Mouse (Mus musculus) MEL (cell line): ENCODE results near the gene A730061H03Rik. TPM values are rescaled to one million over a fixed set of nuclear protein-coding genes. Genes with fewer than 3 reads are reported as not detected.

Source experiments
- DNase-seq: peaks from one replicate; pipeline ENCODE4 v3.0.0; 2011; ENCODE audit warnings: low read depth, low spot score
- H3K27ac ChIP-seq: 2 replicates; pipeline ENCODE4 v1.5.1; 2012; ENCODE audit warnings: low read depth, mild to moderate bottlenecking, control low read depth, low read length, moderate library complexity; ENCODE audit not compliant: control insufficient read depth
- H3K27me3 ChIP-seq, 2 experiments: fragments of 150-350 bp in 1 of 2; sonication (generic) in 1 of 2; 2 replicates each; pipeline ENCODE4 v1.6.1; 2012; ENCODE audit warnings: low read length in 2 of 2, mild to moderate bottlenecking in 2 of 2, improper control_type of control experiment in 1 of 2, moderate library complexity in 1 of 2; ENCODE audit not compliant: insufficient read depth in 2 of 2, control insufficient read depth in 1 of 2
- H3K36me3 ChIP-seq, 2 experiments: 2 replicates each; pipeline ENCODE4 v1.6.1; 2012 to 2014; ENCODE audit warnings: low read length in 2 of 2, improper control_type of control experiment in 1 of 2, inconsistent platforms in 1 of 2, mild to moderate bottlenecking in 1 of 2; ENCODE audit not compliant: insufficient read depth in 2 of 2, control insufficient read depth in 1 of 2
- H3K4me1 ChIP-seq, 2 experiments: fragments of 150-350 bp in 1 of 2; sonication (generic) in 1 of 2; 2 replicates each; pipeline ENCODE4 v1.6.1; 2012; ENCODE audit warnings: low read length in 2 of 2, improper control_type of control experiment in 1 of 2, mild to moderate bottlenecking in 1 of 2; ENCODE audit not compliant: insufficient read depth in 2 of 2, control insufficient read depth in 1 of 2
- H3K4me3 ChIP-seq, 2 experiments: fragments of 150-350 bp in 1 of 2; sonication (generic) in 1 of 2; 2 replicates each; pipeline ENCODE4 v1.5.1; 2012; ENCODE audit warnings: low read depth in 2 of 2, low read length in 2 of 2, mild to moderate bottlenecking in 2 of 2, moderate library complexity in 2 of 2, control low read depth in 1 of 2, improper control_type of control experiment in 1 of 2; ENCODE audit not compliant: control insufficient read depth in 1 of 2, insufficient read depth in 1 of 2
- H3K79me2 ChIP-seq: 2 replicates; pipeline ENCODE4 v1.6.1; 2012; ENCODE audit warnings: mild to moderate bottlenecking, low read length, moderate library complexity; ENCODE audit not compliant: control insufficient read depth, poor library complexity, insufficient read depth
- H3K9ac ChIP-seq: 2 replicates; pipeline ENCODE4 v1.6.1; 2012; ENCODE audit warnings: low read depth, mild to moderate bottlenecking, control low read depth, low read length, moderate library complexity; ENCODE audit not compliant: control insufficient read depth, poor library complexity, severe bottlenecking
- H3K9me3 ChIP-seq: fragments of 150-350 bp; sonication (generic); replicated peaks from 2 replicates; pipeline ENCODE4 v1.6.1; 2012; ENCODE audit warnings: mild to moderate bottlenecking, low read length, improper control_type of control experiment, moderate library complexity; ENCODE audit not compliant: insufficient read depth
- BHLHE40 ChIP-seq: IDR thresholded peaks from 2 replicates; pipeline ENCODE4 v1.6.1; 2012; ENCODE audit warnings: low read depth, mild to moderate bottlenecking, inconsistent platforms, low read length, improper control_type of control experiment, borderline replicate concordance
- CHD1 ChIP-seq: IDR thresholded peaks from 2 replicates; pipeline ENCODE4 v1.6.1; 2012; ENCODE audit warnings: low read depth, mild to moderate bottlenecking, inconsistent platforms, low read length, improper control_type of control experiment
- CHD2 ChIP-seq: IDR thresholded peaks from 2 replicates; pipeline ENCODE4 v1.6.1; 2011; ENCODE audit warnings: low read length, improper control_type of control experiment
- CTCF ChIP-seq, 3 experiments: IDR thresholded peaks in 2 of 3; conservative IDR thresholded peaks in 1 of 3; 2 replicates each; pipeline ENCODE4 v1.5.1; 2011 to 2012; ENCODE audit warnings: low read length in 3 of 3, low read depth in 2 of 3, mild to moderate bottlenecking in 2 of 3, improper control_type of control experiment in 1 of 3, inconsistent platforms in 1 of 3, mixed read lengths in 1 of 3, moderate library complexity in 1 of 3; ENCODE audit not compliant: control insufficient read depth in 1 of 3, insufficient read depth in 1 of 3, poor library complexity in 1 of 3, severe bottlenecking in 1 of 3
- E2F4 ChIP-seq: IDR thresholded peaks from 2 replicates; pipeline ENCODE4 v1.6.1; 2011; ENCODE audit warnings: low read depth, low read length, improper control_type of control experiment, borderline replicate concordance
- ELF1 ChIP-seq: IDR thresholded peaks from 2 replicates; pipeline ENCODE4 v1.6.1; 2014; ENCODE audit warnings: low read depth, mild to moderate bottlenecking, inconsistent platforms, low read length, improper control_type of control experiment, moderate library complexity
- EP300 ChIP-seq, 2 experiments: IDR thresholded peaks; 2 replicates each; pipeline ENCODE4 v1.6.1; 2011; ENCODE audit warnings: improper control_type of control experiment in 2 of 2, low read length in 2 of 2, low read depth in 1 of 2, mild to moderate bottlenecking in 1 of 2
- ETS1 ChIP-seq: IDR thresholded peaks from 2 replicates; pipeline ENCODE4 v1.6.1; 2012; ENCODE audit warnings: low read depth, mild to moderate bottlenecking, inconsistent platforms, low read length, improper control_type of control experiment, moderate library complexity
- GATA1 ChIP-seq: IDR thresholded peaks from 2 replicates; pipeline ENCODE4 v1.6.1; 2011; ENCODE audit warnings: low read depth, low read length, improper control_type of control experiment
- HCFC1 ChIP-seq: IDR thresholded peaks from 2 replicates; pipeline ENCODE4 v1.6.1; 2012; ENCODE audit warnings: low read depth, mild to moderate bottlenecking, inconsistent platforms, low read length, improper control_type of control experiment, moderate library complexity
- MAFK ChIP-seq: IDR thresholded peaks from 2 replicates; pipeline ENCODE4 v1.6.1; 2011; ENCODE audit warnings: low read depth, mild to moderate bottlenecking, low read length, improper control_type of control experiment, borderline replicate concordance
- MAX ChIP-seq: IDR thresholded peaks from 2 replicates; pipeline ENCODE4 v1.6.1; 2011; ENCODE audit warnings: low read length, improper control_type of control experiment
- MAZ ChIP-seq: IDR thresholded peaks from 2 replicates; pipeline ENCODE4 v1.6.1; 2012; ENCODE audit warnings: low read depth, mild to moderate bottlenecking, inconsistent platforms, low read length, improper control_type of control experiment
- MEF2A ChIP-seq: IDR thresholded peaks from 2 replicates; pipeline ENCODE4 v1.6.1; 2014; ENCODE audit warnings: low read depth, mild to moderate bottlenecking, inconsistent platforms, low read length, improper control_type of control experiment; ENCODE audit not compliant: poor library complexity, insufficient replicate concordance, severe bottlenecking; ENCODE audit errors: extremely low read depth
- MXI1 ChIP-seq: IDR thresholded peaks from 2 replicates; pipeline ENCODE4 v1.6.1; 2011; ENCODE audit warnings: mild to moderate bottlenecking, low read depth, low read length, improper control_type of control experiment
- MYB ChIP-seq: IDR thresholded peaks from 2 replicates; pipeline ENCODE4 v1.6.1; 2011; ENCODE audit warnings: mild to moderate bottlenecking, low read depth, low read length, improper control_type of control experiment
- MYC ChIP-seq: IDR thresholded peaks from 2 replicates; pipeline ENCODE4 v1.6.1; 2011; ENCODE audit warnings: low read depth, mild to moderate bottlenecking, low read length, improper control_type of control experiment, moderate library complexity
- NELFE ChIP-seq: IDR thresholded peaks from 2 replicates; pipeline ENCODE4 v1.6.1; 2011; ENCODE audit warnings: low read depth, low read length, improper control_type of control experiment
- POLR2A ChIP-seq, 2 experiments: IDR thresholded peaks; 2 replicates each; pipeline ENCODE4 v1.6.1; 2011 to 2012; ENCODE audit warnings: low read length in 2 of 2, mild to moderate bottlenecking in 2 of 2, control low read depth in 1 of 2, improper control_type of control experiment in 1 of 2, low read depth in 1 of 2, moderate library complexity in 1 of 2; ENCODE audit not compliant: control insufficient read depth in 1 of 2, insufficient read depth in 1 of 2, poor library complexity in 1 of 2
- POLR2AphosphoS2 ChIP-seq: IDR thresholded peaks from 2 replicates; pipeline ENCODE4 v1.6.1; 2011; ENCODE audit warnings: low read length, improper control_type of control experiment
- POLR2AphosphoS5 ChIP-seq: IDR thresholded peaks from 2 replicates; pipeline ENCODE4 v1.6.1; 2012; ENCODE audit warnings: low read depth, borderline replicate concordance, mild to moderate bottlenecking, inconsistent platforms, low read length, moderate library complexity, mixed read lengths
- RCOR1 ChIP-seq: IDR thresholded peaks from 2 replicates; pipeline ENCODE4 v1.6.1; 2012; ENCODE audit warnings: low read depth, mild to moderate bottlenecking, inconsistent platforms, low read length, improper control_type of control experiment
- SIN3A ChIP-seq: IDR thresholded peaks from 2 replicates; pipeline ENCODE4 v1.6.1; 2012; ENCODE audit warnings: low read length, improper control_type of control experiment, inconsistent platforms
- SMC3 ChIP-seq: IDR thresholded peaks from 2 replicates; pipeline ENCODE4 v1.6.1; 2011; ENCODE audit warnings: low read depth, low read length, improper control_type of control experiment
- TBP ChIP-seq: IDR thresholded peaks from 2 replicates; pipeline ENCODE4 v1.8.0; 2011; ENCODE audit warnings: low read depth, low read length, improper control_type of control experiment
- TCF12 ChIP-seq: IDR thresholded peaks from 2 replicates; pipeline ENCODE4 v1.6.1; 2014; ENCODE audit warnings: low read depth, mild to moderate bottlenecking, inconsistent platforms, low read length, improper control_type of control experiment, moderate library complexity
- UBTF ChIP-seq: IDR thresholded peaks from 2 replicates; pipeline ENCODE4 v1.6.1; 2012; ENCODE audit warnings: low read depth, mild to moderate bottlenecking, inconsistent platforms, low read length, improper control_type of control experiment, moderate library complexity, borderline replicate concordance; ENCODE audit not compliant: insufficient read depth
- USF1 ChIP-seq: IDR thresholded peaks from 2 replicates; pipeline ENCODE4 v1.6.1; 2014; ENCODE audit warnings: low read depth, mild to moderate bottlenecking, inconsistent platforms, low read length, improper control_type of control experiment, moderate library complexity
- USF2 ChIP-seq, 2 experiments: IDR thresholded peaks; 2 replicates each; pipeline ENCODE4 v1.6.1; 2011 to 2012; ENCODE audit warnings: improper control_type of control experiment in 2 of 2, low read length in 2 of 2, borderline replicate concordance in 1 of 2, inconsistent platforms in 1 of 2, low read depth in 1 of 2, mild to moderate bottlenecking in 1 of 2; ENCODE audit not compliant: insufficient read depth in 1 of 2
- ZC3H11A ChIP-seq: IDR thresholded peaks from 2 replicates; pipeline ENCODE4 v1.6.1; 2012; ENCODE audit warnings: low read depth, mild to moderate bottlenecking, inconsistent platforms, low read length, improper control_type of control experiment
- ZKSCAN1 ChIP-seq: IDR thresholded peaks from 2 replicates; pipeline ENCODE4 v1.6.1; 2012; ENCODE audit warnings: low read depth, mild to moderate bottlenecking, inconsistent platforms, low read length, improper control_type of control experiment, moderate library complexity
- ZMIZ1 ChIP-seq: IDR thresholded peaks from 2 replicates; pipeline ENCODE4 v1.6.1; 2012; ENCODE audit warnings: low read depth, mild to moderate bottlenecking, inconsistent platforms, low read length, improper control_type of control experiment, moderate library complexity
- ZNF384 ChIP-seq: IDR thresholded peaks from 2 replicates; pipeline ENCODE4 v1.6.1; 2012; ENCODE audit warnings: low read depth, mild to moderate bottlenecking, inconsistent platforms, low read length, improper control_type of control experiment
- polyA plus RNA-seq, 2 experiments: library from polyadenylated mRNA; stranded (reverse) in 1 of 2; unstranded in 1 of 2; fragments of >175 nt in 1 of 2; fragments of >200 nt in 1 of 2; gene quantifications; 2 replicates each; pipeline versions ENCODE4 v1.2.1 to v1.2.4; 2012; ENCODE audit warnings: low replicate concordance in 2 of 2, low read depth in 1 of 2; ENCODE audit not compliant: insufficient read length in 2 of 2, insufficient read depth in 1 of 2, missing spikeins in 1 of 2
- total RNA-seq: library from RNA; depleted of rRNA; stranded (reverse); fragments of 300-350 nt; gene quantifications from 2 replicates; pipeline ENCODE4 v1.2.3, GENCODE M21; 2012

The A730061H03Rik gene
- total and polyA plus RNA-seq, 3 experiments: 0.73 to 0.86 TPM; not detected in 1

DNA sequence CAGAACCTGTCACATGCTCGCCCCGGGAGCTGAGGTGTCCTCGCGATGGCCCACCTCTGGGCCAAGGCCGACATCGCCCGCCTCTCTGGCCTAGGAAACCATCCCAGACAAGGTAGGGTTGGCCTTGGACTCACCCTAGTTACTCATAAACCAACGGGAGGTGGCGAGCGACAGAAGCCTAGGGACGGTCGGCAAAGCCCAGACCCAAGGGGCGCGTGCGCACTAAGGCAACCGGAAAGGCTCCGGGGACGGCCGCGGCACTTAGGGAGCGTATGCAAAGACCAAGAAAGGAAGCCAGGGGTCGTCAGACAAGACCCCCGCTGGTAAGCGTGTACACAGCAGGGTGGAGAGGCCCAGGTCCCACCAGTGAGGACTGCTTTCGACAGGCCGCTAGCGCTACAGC is 406 bp downstream of the A730061H03Rik start, which contains the start of gene Dcaf11 (continued):
- TF ChIP-seq HCFC1 (peak; percentile 69; the same call in 1 of the 2 replicates), SMC3 (0 out of 2 replicates have a peak, but pooled peaks have one; percentile 5), NELFE (peak; percentile 50)

DNA sequence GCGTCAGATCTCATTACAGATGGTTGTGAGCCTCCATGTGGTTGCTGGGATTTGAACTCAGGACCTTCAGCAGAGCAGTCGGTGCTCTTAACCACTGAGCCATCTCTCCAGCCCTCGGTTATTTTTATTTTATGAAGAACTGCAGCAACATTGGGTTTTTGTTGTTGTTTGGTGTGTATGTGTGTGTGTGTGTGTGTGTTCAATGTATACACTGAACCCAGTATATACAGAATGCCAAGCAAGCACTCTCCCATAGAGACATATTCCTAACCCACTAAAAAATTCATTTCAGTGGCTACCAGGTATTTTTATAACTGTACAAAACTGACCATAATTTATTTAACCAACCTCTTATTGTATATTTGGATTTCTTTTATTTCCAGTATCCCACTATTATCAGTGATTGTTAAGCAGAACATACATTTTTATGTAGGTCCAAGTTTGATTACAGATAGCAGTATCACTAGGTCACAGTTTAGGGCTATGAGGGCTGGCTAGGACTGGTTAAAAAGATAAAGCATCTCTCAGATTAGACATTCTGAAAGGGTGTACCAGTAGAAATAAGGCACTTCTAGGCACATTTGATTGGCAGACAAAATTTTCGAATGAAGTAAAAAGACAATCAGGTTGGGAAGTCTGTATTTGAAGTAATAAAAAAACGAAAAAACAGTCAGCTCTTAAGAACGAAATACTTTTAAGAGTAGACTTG is 1.3 kb downstream of the A730061H03Rik start:
- Histone ChIP-seq H3K9me3 (no peaks in the 10 kb centered on the region), H3K27ac (peak overlapping the region; percentile 87), H3K4me3 (peak overlapping the region in 1 of 2 experiments; percentile 81; a peak in 2 of 4 replicates), H3K36me3 (peaks cover 0 to 32% of the 10 kb centered on the region in 2 experiments; a peak in 2 of 4 replicates), H3K4me1 (peaks cover 7 to 35% of the 10 kb centered on the region in 2 experiments; a peak in 3 of 4 replicates), H3K79me2 (no peaks in the 10 kb centered on the region; the same call in none of the 2 replicates), H3K27me3 (no peaks in the 10 kb centered on the region), H3K9ac (peak overlapping the region; percentile 75)
- peak; percentile 63 for DNase-seq
- TF ChIP-seq ETS1: peak; percentile 76
- peak; percentile 96 for TF ChIP-seq GATA1
- peak; percentile 87 for TF ChIP-seq RCOR1
- TF ChIP-seq SIN3A: no peak
- no peak for TF ChIP-seq ZC3H11A
- no peak; the same call in 1 of the 2 replicates for TF ChIP-seq MXI1
- TF ChIP-seq POLR2A (IDR thresholded peaks at IDR 0.05; ENCODE audit: control insufficient read depth in 1 of 2, insufficient read depth in 1 of 2, low read depth in 1 of 2, low read length in 2 of 2, poor library complexity in 1 of 2): no peak
- TF ChIP-seq MAFK: no peak
- no peak; the same call in 1 of the 2 replicates for TF ChIP-seq CHD1
- TF ChIP-seq ELF1: no peak
- TF ChIP-seq MAX: no peak
- TF ChIP-seq SMC3: no peak
- no peak for TF ChIP-seq MAZ
- TF ChIP-seq USF2 (IDR thresholded peaks at IDR 0.05; ENCODE audit: borderline replicate concordance in 1 of 2, insufficient read depth in 1 of 2, low read depth in 1 of 2, low read length in 2 of 2): no peak
- peak; percentile 18; the same call in 1 of the 2 replicates for TF ChIP-seq HCFC1
- TF ChIP-seq E2F4: no peak
- TF ChIP-seq ZMIZ1: 0 out of 2 replicates have a peak, but pooled peaks have one; percentile 7
- no peak for TF ChIP-seq MYB
- peak; percentile 87 for TF ChIP-seq TBP
- TF ChIP-seq CTCF (IDR thresholded peaks at IDR 0.05 in 2 of 3, conservative IDR thresholded peaks at IDR 0.05 in 1 of 3; ENCODE audit: control insufficient read depth in 1 of 3, insufficient read depth in 1 of 3, low read depth in 2 of 3, low read length in 3 of 3, poor library complexity in 1 of 3, severe bottlenecking in 1 of 3): no peak
- no peak for TF ChIP-seq POLR2AphosphoS2
- no peak for TF ChIP-seq MEF2A
- no peak for TF ChIP-seq ZKSCAN1
- TF ChIP-seq MYC: no peak
- TF ChIP-seq CHD2: no peak
- peak; percentile 96 for TF ChIP-seq TCF12
- peak; percentile 88 to 92 for TF ChIP-seq EP300 (IDR thresholded peaks at IDR 0.05; ENCODE audit: low read depth in 1 of 2, low read length in 2 of 2)
- TF ChIP-seq BHLHE40: peak; percentile 10; the same call in 1 of the 2 replicates
- no peak for TF ChIP-seq POLR2AphosphoS5
- TF ChIP-seq ZNF384: no peak; the same call in 1 of the 2 replicates
- no peak for TF ChIP-seq USF1
- no peak for TF ChIP-seq UBTF
